Mouse (Mus musculus) heart, adult 10 weeks (tissue): Measurements from ENCODE around the gene Rasal3. TPM values are rescaled to one million over a fixed set of nuclear protein-coding genes. Genes with fewer than 3 reads are reported as not detected.

ENCODE experiments used
- polyA plus RNA-seq: library from polyadenylated mRNA; stranded (reverse); fragments of 350-450 nt; fragmentation: Illumina TruSeq; extraction: RNeasy Lipid Tissue Mini Kit (QIAGEN cat#74804); gene quantifications from one replicate; pipeline ENCODE4 v1.2.3, GENCODE M21; 2014; ENCODE audit warnings: low read depth, low replicate concordance

Gene Rasal3
- polyA plus RNA-seq: 0.92 TPM

GRCm38 (mm10) chr17:32403417-32403816, at the start of gene Rasal3:
Gene Rasal3, minus strand, starts transcription at chr17:32403583.

DNA sequence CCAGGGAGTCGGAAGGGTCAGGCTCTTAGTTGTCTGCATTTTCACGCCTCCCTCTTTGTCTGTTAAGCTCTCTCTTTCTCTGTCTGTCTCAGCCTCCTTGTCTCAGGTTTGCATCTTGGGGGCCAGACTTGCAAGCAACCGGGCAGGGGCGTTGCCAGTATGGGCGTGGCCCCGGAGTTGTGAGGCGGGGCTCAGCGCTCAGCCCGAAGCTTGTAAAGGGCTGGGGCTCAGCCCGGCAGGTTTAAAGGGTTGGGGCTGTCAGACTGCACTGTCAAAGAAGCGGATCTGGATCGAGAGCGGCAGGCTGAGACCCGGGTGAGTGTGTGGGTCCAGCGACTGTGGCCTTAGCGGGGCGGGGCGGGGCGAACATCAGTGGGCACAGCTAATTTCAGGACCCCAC, 49.1 kb upstream of the Rasal3 start, which contains the start of gene Cyp4f39:
Gene Cyp4f39, plus strand, starts transcription at position 242 of the 400 bp plus-strand sequence.

DNA sequence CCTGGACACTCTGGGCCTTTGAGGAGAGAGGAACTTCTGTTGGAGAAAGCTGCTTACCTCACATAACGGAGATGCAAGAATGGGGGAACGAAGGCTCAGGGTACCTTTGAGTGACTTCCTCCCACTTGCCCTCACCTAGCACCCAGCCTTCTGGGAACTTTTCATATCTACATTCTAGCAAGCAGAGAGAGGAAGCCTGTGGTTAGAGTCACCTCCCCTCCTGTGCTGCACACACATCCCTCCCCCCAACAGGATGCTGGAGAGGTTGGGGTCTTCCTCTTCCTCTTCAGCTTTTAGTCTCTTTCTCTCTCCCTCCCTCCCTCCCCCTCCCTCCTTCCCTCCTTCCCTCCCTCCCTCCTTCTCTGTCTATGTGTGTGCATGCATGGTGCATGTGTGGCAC, 20.7 kb upstream of the Rasal3 start, which contains the start of gene Pglyrp2:
Gene Pglyrp2, minus strand, starts transcription at position 134 of the 400 bp plus-strand sequence.

GRCm38 (mm10) chr17:32389101-32389659, 14.2 kb downstream of the Rasal3 start, which contains the start of gene Wiz:
Gene Wiz, minus strand, starts transcription at chr17:32389439.

DNA sequence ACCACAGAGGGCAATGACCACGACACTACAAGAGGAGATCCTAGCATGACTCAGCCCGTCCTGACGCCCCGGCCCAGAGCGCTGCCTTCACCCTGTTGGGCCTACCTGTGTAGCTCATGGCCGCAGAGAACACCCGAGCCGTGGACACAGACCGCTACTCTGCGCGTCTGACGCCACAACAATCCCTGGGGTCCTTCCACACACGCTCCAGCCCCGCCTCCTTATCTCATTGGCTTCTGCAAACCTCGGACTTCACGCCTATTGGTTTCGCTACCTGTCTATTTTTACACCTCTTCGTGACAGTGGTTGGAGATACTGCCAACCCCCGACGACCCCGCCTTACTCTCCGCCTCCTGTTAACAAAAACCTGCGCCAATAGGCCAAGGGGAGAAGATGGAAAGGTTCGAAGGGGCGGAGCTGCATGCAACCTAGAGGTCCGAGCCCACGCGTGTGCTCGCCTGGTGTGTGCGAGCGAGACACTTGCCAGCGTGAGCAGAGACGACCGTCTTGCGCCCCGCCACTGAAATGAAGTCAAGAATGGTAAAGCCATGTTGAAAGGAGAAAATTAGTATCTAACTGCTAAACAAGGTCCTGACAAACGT, 52.9 kb downstream of the Rasal3 start, which contains the start of gene Akap8l:
Gene Akap8l, minus strand, starts transcription at position 226 of the 602 bp plus-strand sequence.

Other genes with a start within 250 kb of the Rasal3 start
- 16.3 TPM for gene Notch3, start 236.7 kb downstream of the Rasal3 start, polyA plus RNA-seq
- 1.7 TPM for gene Ephx3, start 214.0 kb downstream of the Rasal3 start, polyA plus RNA-seq
- gene Brd4, start 118.9 kb downstream of the Rasal3 start, polyA plus RNA-seq: 37.7 TPM
- gene Akap8, start 82.3 kb downstream of the Rasal3 start, polyA plus RNA-seq: 65.8 TPM
- 81.5 TPM for gene Akap8l, start 53.0 kb downstream of the Rasal3 start, polyA plus RNA-seq
- gene Wiz, start 14.1 kb downstream of the Rasal3 start, polyA plus RNA-seq: 13.5 TPM
- not detected for gene Pglyrp2, start 20.6 kb upstream of the Rasal3 start, polyA plus RNA-seq
- not detected for gene Cyp4f39, start 49.1 kb upstream of the Rasal3 start, polyA plus RNA-seq
- gene Cyp4f17, start 102.5 kb upstream of the Rasal3 start, polyA plus RNA-seq: 4.5 TPM
- 9.8 TPM for gene Cyp4f16, start 133.0 kb upstream of the Rasal3 start, polyA plus RNA-seq
- gene Cyp4f37, start 217.7 kb upstream of the Rasal3 start, polyA plus RNA-seq: not detected